Mouse (Mus musculus) splenic B cell, adult 2 months (primary cell): ENCODE measurements around the gene Ttyh3.
"Not testable (repeated sequence)": the region's sequence is repeated elsewhere in the genome, so short reads cannot be mapped to it uniquely, and the experiment has no call there.

Experiments
- DNase-seq: peaks from one replicate; pipeline ENCODE4 v3.0.0-alpha.2; 2011; ENCODE audit warnings: low read depth, low spot score
- H3K27me3 ChIP-seq: 2 replicates; pipeline ENCODE4 v1.6.1; 2012; ENCODE audit warnings: mild to moderate bottlenecking, low read length, moderate library complexity, mixed read lengths; ENCODE audit not compliant: control insufficient read depth, poor library complexity, insufficient read depth, severe bottlenecking
- H3K36me3 ChIP-seq: 2 replicates; pipeline ENCODE4 v1.6.1; 2012; ENCODE audit warnings: mild to moderate bottlenecking, low read length, moderate library complexity, mixed read lengths; ENCODE audit not compliant: control insufficient read depth, poor library complexity, insufficient read depth, severe bottlenecking

The Ttyh3 gene

DNA sequence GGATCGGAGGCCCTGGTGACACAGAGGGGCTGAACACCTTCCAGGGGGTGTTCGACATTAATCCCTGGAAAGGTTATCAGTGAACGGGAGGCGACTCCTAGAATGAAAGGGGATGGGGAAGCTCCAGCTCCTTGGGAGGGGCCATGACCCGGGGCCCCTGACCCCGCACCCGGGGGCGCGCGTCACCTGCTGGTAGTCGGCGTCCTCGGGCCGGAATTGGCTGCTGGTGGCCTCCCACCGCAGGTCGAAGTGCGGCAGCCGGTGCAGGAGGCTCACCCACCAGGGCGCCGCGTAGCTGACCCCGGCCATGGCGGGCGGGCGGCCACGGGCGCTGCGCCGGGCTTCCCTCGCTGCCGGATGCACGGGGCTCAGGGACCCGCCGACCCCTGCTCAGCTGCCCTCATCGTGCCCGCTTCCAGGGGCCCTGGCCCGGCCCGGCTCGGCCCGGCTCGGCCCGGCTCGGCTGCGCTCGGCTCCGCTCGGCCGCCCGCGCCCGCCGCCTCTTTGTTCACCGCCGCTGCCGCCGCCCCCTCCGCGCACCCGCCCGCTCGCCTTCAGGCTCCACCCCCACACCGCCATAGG is at the start of gene Ttyh3:
Gene Ttyh3 (minus strand): TSS at position 513 of the 582 bp plus-strand sequence.
- Histone ChIP-seq H3K27me3 (no peaks in the 10 kb centered on the region), H3K36me3 (no peaks in the 10 kb centered on the region)
- no peak for DNase-seq

DNA sequence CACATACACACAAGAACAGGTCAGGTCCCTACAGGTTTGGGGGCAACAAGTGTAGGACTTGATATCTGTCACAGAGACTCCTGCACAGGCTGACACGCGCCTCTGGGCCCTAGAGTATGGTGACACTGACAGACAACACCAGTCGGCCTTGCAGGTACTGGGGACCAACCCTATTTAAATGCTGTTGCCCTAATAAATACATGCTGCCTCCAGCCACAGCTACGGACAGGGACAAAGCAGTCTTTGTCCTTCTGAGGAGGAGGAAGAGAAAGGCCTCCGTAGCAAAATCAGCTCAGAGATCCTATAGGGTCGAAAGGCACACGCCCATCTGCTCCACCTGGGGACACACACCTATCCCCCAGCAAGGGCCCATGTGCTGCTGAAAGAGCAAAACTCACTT is 47.2 kb upstream of the Ttyh3 start:
- no peaks in the 10 kb centered on the region for H3K27me3 ChIP-seq
- H3K36me3 ChIP-seq, result no peaks in the 10 kb centered on the region
- DNase-seq, result no peak

DNA sequence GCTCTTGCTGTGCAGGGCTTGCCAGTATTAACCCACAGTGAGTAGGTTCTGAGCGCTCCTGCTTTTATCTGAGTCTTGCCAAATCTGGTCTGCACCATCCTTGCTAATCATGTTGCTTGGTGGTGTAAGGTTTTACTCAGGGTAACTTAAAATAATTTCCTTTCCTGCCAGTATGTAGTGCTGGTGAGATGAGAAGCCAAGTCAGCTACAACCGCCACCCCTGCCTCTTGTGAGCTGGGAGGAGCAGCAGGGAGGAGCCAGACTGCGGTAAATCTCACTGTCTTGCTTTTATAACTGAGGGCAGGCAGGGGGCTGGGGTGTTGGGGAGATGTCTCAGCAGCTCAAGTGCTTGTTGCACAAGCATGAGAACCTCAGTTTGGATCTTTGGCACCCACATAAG is 39.6 kb upstream of the Ttyh3 start:
- peaks cover 3% of the 10 kb centered on the region for H3K36me3 ChIP-seq
- H3K27me3 ChIP-seq, result no peaks in the 10 kb centered on the region
- DNase-seq, result no peak

- DNase-seq, result peak; percentile 75
- Histone ChIP-seq H3K36me3 (no peaks in the 10 kb centered on the region; the same call in 1 of the 2 replicates), H3K27me3 (no peaks in the 10 kb centered on the region)
Measured at GRCm38 (mm10) chr5:140684343-140685148, 35.7 kb upstream of the Ttyh3 start.

DNA sequence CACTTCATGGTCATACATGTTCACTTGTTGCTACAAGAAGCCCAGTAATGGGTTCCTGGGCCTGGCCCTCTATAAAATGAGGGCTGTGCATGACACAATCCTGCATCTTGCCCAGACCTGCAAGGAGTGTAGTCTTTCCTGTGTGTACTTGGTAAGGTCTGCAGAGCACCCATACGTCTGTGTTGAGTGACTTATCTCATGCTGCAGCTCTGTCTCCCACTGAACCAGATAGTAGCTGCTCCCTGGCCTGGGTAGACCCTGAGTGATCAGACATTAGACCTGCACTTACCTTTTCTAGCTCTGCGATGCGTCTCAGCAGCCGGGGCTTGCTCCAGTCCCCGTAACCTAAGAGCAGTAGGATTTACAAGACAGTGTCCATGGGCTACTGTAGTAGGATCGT is 33.3 kb upstream of the Ttyh3 start:
- Histone ChIP-seq H3K36me3 (no peaks in the 10 kb centered on the region), H3K27me3 (no peaks in the 10 kb centered on the region)
- DNase-seq, result no peak

GRCm38 (mm10) chr5:140680950-140681349 is 32.1 kb upstream of the Ttyh3 start:
- Histone ChIP-seq H3K27me3 (no peaks in the 10 kb centered on the region), H3K36me3 (no peaks in the 10 kb centered on the region)
- no peak for DNase-seq

- H3K27me3 ChIP-seq, result no peaks in the 10 kb centered on the region
- DNase-seq, result no peak
- no peaks in the 10 kb centered on the region; the same call in 1 of the 2 replicates for H3K36me3 ChIP-seq
Measured at GRCm38 (mm10) chr5:140680051-140680450, 31.2 kb upstream of the Ttyh3 start.

DNA sequence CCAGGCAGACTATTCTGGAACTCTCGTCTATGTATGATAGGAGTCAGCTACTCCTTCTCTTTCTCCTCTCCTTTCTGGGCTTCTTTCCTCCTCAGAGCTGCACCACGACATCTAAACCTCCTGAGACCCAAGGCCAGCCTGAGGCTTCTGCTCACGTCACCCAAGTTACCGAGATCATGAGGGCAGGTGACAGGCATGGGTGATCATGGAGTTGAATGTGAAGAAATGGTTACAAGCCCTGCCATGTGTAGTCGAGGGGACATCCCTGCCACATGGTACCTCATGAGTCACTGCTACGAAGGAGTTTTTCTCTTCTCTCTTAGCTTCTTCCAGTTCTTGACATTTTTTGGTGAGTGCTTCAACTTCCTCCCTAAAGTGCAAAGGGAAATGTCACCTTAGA is 28.3 kb upstream of the Ttyh3 start:
- peak; percentile 83 for DNase-seq
- no peaks in the 10 kb centered on the region for H3K27me3 ChIP-seq
- H3K36me3 ChIP-seq, result no peaks in the 10 kb centered on the region; the same call in none of the 2 replicates

DNA sequence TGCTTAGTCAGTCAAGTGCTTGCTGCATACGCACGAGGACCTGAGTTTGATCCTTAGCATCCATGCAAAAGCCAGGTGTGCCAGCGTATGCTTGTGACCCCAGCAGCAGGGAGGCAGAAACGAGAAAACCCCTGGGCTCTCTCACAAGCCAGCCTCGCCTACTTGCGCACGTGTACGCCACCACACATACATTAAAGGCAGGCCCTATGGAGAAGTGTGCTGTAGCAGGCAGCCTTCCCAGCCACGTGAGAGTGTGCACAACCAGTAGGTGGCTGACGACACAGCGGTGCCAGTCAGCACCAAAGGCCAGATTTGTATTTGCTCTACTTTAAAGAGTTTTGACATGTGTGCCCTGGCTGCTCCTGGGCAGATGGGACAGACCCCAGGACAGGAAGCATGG is 26.8 kb upstream of the Ttyh3 start:
- H3K27me3 ChIP-seq, result no peaks in the 10 kb centered on the region
- no peak for DNase-seq
- no peaks in the 10 kb centered on the region; the same call in none of the 2 replicates for H3K36me3 ChIP-seq

GRCm38 (mm10) chr5:140675079-140675478 is 26.2 kb upstream of the Ttyh3 start:
- no peak for DNase-seq
- no peaks in the 10 kb centered on the region for H3K27me3 ChIP-seq
- no peaks in the 10 kb centered on the region; the same call in none of the 2 replicates for H3K36me3 ChIP-seq

GRCm38 (mm10) chr5:140674036-140674435 is 25.2 kb upstream of the Ttyh3 start:
- H3K36me3 ChIP-seq, result no peaks in the 10 kb centered on the region; the same call in none of the 2 replicates
- no peak for DNase-seq
- H3K27me3 ChIP-seq, result no peaks in the 10 kb centered on the region

- H3K27me3 ChIP-seq, DNase-seq, H3K36me3 ChIP-seq: not testable (repeated sequence)
Measured at GRCm38 (mm10) chr5:140672603-140673002, 23.8 kb upstream of the Ttyh3 start.

GRCm38 (mm10) chr5:140672115-140672514 is 23.3 kb upstream of the Ttyh3 start:
- Histone ChIP-seq H3K36me3 (no peaks in the 10 kb centered on the region; the same call in none of the 2 replicates), H3K27me3 (no peaks in the 10 kb centered on the region)
- no peak for DNase-seq

GRCm38 (mm10) chr5:140663621-140664180 is 14.9 kb upstream of the Ttyh3 start:
- no peaks in the 10 kb centered on the region for H3K27me3 ChIP-seq
- peak; percentile 86 for DNase-seq
- H3K36me3 ChIP-seq, result no peaks in the 10 kb centered on the region
